Mouse (Mus musculus) CH12.LX (cell line): ENCODE measurements around the gene Gpx3. TPM values are rescaled to one million over a fixed set of nuclear protein-coding genes. Genes with fewer than 3 reads are reported as not detected.

Experiments
- DNase-seq: peaks from one replicate; pipeline ENCODE4 v3.0.0-alpha.2; 2013; ENCODE audit errors: extremely low read depth
- H3K27ac ChIP-seq: 2 replicates; pipeline ENCODE4 v1.5.1; 2012; ENCODE audit warnings: low read depth, mild to moderate bottlenecking, control low read depth, moderate library complexity; ENCODE audit not compliant: insufficient read depth
- H3K27me3 ChIP-seq: replicated peaks from 2 replicates; pipeline ENCODE3; 2012; ENCODE audit warnings: inconsistent platforms
- H3K36me3 ChIP-seq, 2 experiments: replicated peaks in 1 of 2; 2 replicates each; pipeline versions ENCODE3 to v1.6.1; 2012; ENCODE audit warnings: inconsistent platforms in 1 of 2, low read length in 1 of 2, mild to moderate bottlenecking in 1 of 2, mixed read lengths in 1 of 2, moderate library complexity in 1 of 2; ENCODE audit not compliant: control insufficient read depth in 1 of 2, insufficient read depth in 1 of 2
- H3K4me1 ChIP-seq, 2 experiments: 2 replicates each; pipeline ENCODE4 v1.6.1; 2012; ENCODE audit warnings: inconsistent platforms in 1 of 2, moderate library complexity in 1 of 2; ENCODE audit not compliant: insufficient read depth in 2 of 2, control insufficient read depth in 1 of 2
- H3K4me2 ChIP-seq: 2 replicates; pipeline ENCODE4 v1.6.1; 2012; ENCODE audit warnings: low read depth, mild to moderate bottlenecking, control low read depth; ENCODE audit not compliant: poor library complexity, insufficient read depth, severe bottlenecking
- H3K4me3 ChIP-seq, 3 experiments: fragments of 150-350 bp in 1 of 3; sonication (generic) in 1 of 3; replicated peaks in 1 of 3; 2 replicates each; pipeline versions ENCODE3 to v1.5.1; 2011 to 2012; ENCODE audit warnings: low read depth in 2 of 3, low read length in 2 of 3, mild to moderate bottlenecking in 2 of 3, moderate library complexity in 2 of 3, control low read depth in 1 of 3, improper control_type of control experiment in 1 of 3, inconsistent platforms in 1 of 3, mixed read lengths in 1 of 3; ENCODE audit not compliant: poor library complexity in 1 of 3
- H3K79me2 ChIP-seq: replicated peaks from 2 replicates; pipeline ENCODE4 v1.6.1; 2012; ENCODE audit warnings: mild to moderate bottlenecking, moderate library complexity; ENCODE audit not compliant: control insufficient read depth, poor library complexity, insufficient read depth, severe bottlenecking; ENCODE audit errors: extremely low read depth
- H3K9ac ChIP-seq: 2 replicates; pipeline ENCODE4 v1.6.1; 2012; ENCODE audit warnings: low read depth, mild to moderate bottlenecking, control low read depth, moderate library complexity; ENCODE audit not compliant: insufficient read depth
- H3K9me3 ChIP-seq: replicated peaks from 2 replicates; pipeline ENCODE3; 2012; ENCODE audit warnings: low read length, inconsistent platforms, mixed read lengths
- BHLHE40 ChIP-seq: IDR thresholded peaks from 2 replicates; pipeline ENCODE4 v1.6.1; 2011; ENCODE audit warnings: mild to moderate bottlenecking, low read depth, low read length, improper control_type of control experiment
- CHD2 ChIP-seq: IDR thresholded peaks from 2 replicates; pipeline ENCODE4 v1.6.1; 2011; ENCODE audit warnings: low read length, improper control_type of control experiment
- E2F4 ChIP-seq: IDR thresholded peaks from 2 replicates; pipeline ENCODE4 v1.6.1; 2011; ENCODE audit warnings: low read depth, low read length, improper control_type of control experiment; ENCODE audit not compliant: insufficient replicate concordance
- ELF1 ChIP-seq: IDR thresholded peaks from 2 replicates; pipeline ENCODE4 v1.6.1; 2014; ENCODE audit warnings: low read depth, mild to moderate bottlenecking, inconsistent platforms, low read length, improper control_type of control experiment
- EP300 ChIP-seq: IDR thresholded peaks from 2 replicates; pipeline ENCODE4 v1.6.1; 2011; ENCODE audit warnings: low read length, improper control_type of control experiment
- IRF4 ChIP-seq: IDR thresholded peaks from 2 replicates; pipeline ENCODE4 v1.6.1; 2014; ENCODE audit warnings: low read depth, mild to moderate bottlenecking, inconsistent platforms, low read length, improper control_type of control experiment
- JUN ChIP-seq: IDR thresholded peaks from 2 replicates; pipeline ENCODE4 v1.6.1; 2011; ENCODE audit warnings: low read depth, mild to moderate bottlenecking, low read length, improper control_type of control experiment, moderate library complexity; ENCODE audit not compliant: insufficient read depth
- KAT2A ChIP-seq: IDR thresholded peaks from 2 replicates; pipeline ENCODE4 v1.6.1; 2012; ENCODE audit warnings: low read length, improper control_type of control experiment, inconsistent platforms; ENCODE audit not compliant: insufficient replicate concordance
- MXI1 ChIP-seq: IDR thresholded peaks from 2 replicates; pipeline ENCODE4 v1.6.1; 2011; ENCODE audit warnings: mild to moderate bottlenecking, low read depth, low read length, improper control_type of control experiment
- NELFE ChIP-seq: IDR thresholded peaks from 2 replicates; pipeline ENCODE4 v1.6.1; 2011; ENCODE audit warnings: low read depth, low read length, improper control_type of control experiment
- PAX5 ChIP-seq: IDR thresholded peaks from 2 replicates; pipeline ENCODE4 v1.6.1; 2012; ENCODE audit warnings: low read length, inconsistent platforms, mixed read lengths
- SIN3A ChIP-seq: IDR thresholded peaks from 2 replicates; pipeline ENCODE4 v1.6.1; 2012; ENCODE audit warnings: low read length, improper control_type of control experiment, inconsistent platforms
- SMC3 ChIP-seq: IDR thresholded peaks from 2 replicates; pipeline ENCODE4 v1.6.1; 2011; ENCODE audit warnings: low read depth, low read length, improper control_type of control experiment
- TBP ChIP-seq: conservative IDR thresholded peaks from 2 replicates; pipeline ENCODE4 v1.6.1; 2011; ENCODE audit warnings: low read depth, low read length, improper control_type of control experiment
- ZC3H11A ChIP-seq: IDR thresholded peaks from 2 replicates; pipeline ENCODE4 v1.6.1; 2012; ENCODE audit warnings: low read depth, mild to moderate bottlenecking, inconsistent platforms, low read length, improper control_type of control experiment
- dilution Hi-C: fragments of 300-500 bp; cut with MboI; formaldehyde crosslinking; loops from 2 replicates; pipeline ENCODE4 v1.14.3; 2020; ENCODE audit warnings: low sequenced_read_pairs; ENCODE audit not compliant: extremely low pct_unique_long_range_greater_than_20kb, extremely low pct_ligation_motif_present
- in situ Hi-C: fragments of 300-500 bp; cut with MboI; formaldehyde crosslinking; loops from 3 replicates; pipeline ENCODE4 v1.14.3; 2019; ENCODE audit warnings: low sequenced_read_pairs, low pct_ligation_motif_present, low pct_unique_long_range_greater_than_20kb, mixed read lengths
- polyA plus RNA-seq: library from polyadenylated mRNA; unstranded; fragments of >175 nt; gene quantifications from 2 replicates; pipeline ENCODE4 v1.2.1, GENCODE M21; 2012; ENCODE audit warnings: low read depth; ENCODE audit not compliant: insufficient read length
- total RNA-seq, 2 experiments: library from RNA; depleted of rRNA; stranded (reverse); fragments of 300-350 nt in 1 of 2; fragments of >200 nt in 1 of 2; gene quantifications; 2 replicates each; pipeline ENCODE4 v1.2.3; 2012 to 2014

Gene Gpx3
- total and polyA plus RNA-seq, 3 experiments: 0.63 TPM; not detected in 2

DNA sequence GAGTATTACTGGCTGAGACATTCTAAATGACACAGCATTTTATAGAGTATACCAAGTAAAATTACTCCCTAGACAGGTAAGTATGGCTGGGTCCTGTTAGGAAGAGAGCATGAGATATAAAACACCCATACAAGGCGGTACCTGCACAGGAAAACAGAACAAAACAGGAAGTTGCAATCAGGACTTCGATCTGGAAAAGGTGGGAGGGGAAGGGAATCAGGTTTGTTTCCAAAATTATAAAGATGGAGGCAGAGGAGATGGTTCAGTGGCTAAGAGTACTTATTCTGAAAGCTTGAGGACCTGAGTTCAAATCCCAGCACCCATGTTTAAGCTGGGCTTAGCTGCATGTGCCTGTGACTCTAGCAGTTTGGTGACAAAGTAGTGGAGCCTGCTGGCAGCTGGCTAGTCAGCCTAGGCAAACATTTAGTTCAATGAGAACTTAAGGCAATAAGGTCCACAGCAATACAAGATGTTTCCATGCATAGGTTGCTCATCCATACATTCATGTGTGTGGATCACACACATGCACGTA is 34.3 kb upstream of the Gpx3 start:
- TF ChIP-seq KAT2A (no peak), JUN (no peak), MXI1 (no peak), IRF4 (no peak), ELF1 (no peak), EP300 (no peak), PAX5 (no peak), NELFE (no peak), SIN3A (no peak), TBP (no peak), ZC3H11A (no peak)
- Histone ChIP-seq H3K4me1 (peaks cover 7 to 36% of the 10 kb centered on the region in 2 experiments), H3K27ac (no peak overlapping the region), H3K9ac (peak overlapping the region; percentile 99), H3K36me3 (peaks cover 34 to 49% of the 10 kb centered on the region in 2 experiments), H3K9me3 (no peaks in the 10 kb centered on the region), H3K4me2 (peak overlapping the region; percentile 42), H3K27me3 (no peaks in the 10 kb centered on the region), H3K79me2 (peaks cover 33% of the 10 kb centered on the region), H3K4me3 (peak overlapping the region in 2 of 3 experiments; percentile 70 to 91)
- peak; percentile 38 for DNase-seq
- dilution Hi-C loops (no loop called here), in situ Hi-C loops (loop anchor here (10.0 kb wide), 2 partner anchors 343 to 553 kb away; partner anchors contain the start of gene Rapgef6)

- Histone ChIP-seq H3K4me2 (peak overlapping the region; percentile 42), H3K4me3 (peak overlapping the region in 1 of 3 experiments; percentile 91), H3K27me3 (no peaks in the 10 kb centered on the region), H3K79me2 (peaks cover 33% of the 10 kb centered on the region)
- dilution Hi-C loops: no loop called here
- no peak for DNase-seq
- no peak for TF ChIP-seq SMC3
- TF ChIP-seq E2F4: no peak
- 0 out of 2 replicates have a peak, but pooled peaks have one; percentile 16 for TF ChIP-seq CHD2
- no peak for TF ChIP-seq TBP
- no peak for TF ChIP-seq BHLHE40
- 0 out of 2 replicates have a peak, but pooled peaks have one; percentile 15 for TF ChIP-seq NELFE
- TF ChIP-seq, all 38 proteins: peak for 2
- H3K27ac ChIP-seq: no peak overlapping the region
- H3K4me1 ChIP-seq: peaks cover 7 to 32% of the 10 kb centered on the region in 2 experiments
- H3K36me3 ChIP-seq: peaks cover 37 to 54% of the 10 kb centered on the region in 2 experiments
- H3K9me3 ChIP-seq: peaks cover under 1% of the 10 kb centered on the region
- H3K9ac ChIP-seq: peak overlapping the region; percentile 56
- in situ Hi-C loops: loop anchor here (10.0 kb wide), 2 partner anchors 344 to 554 kb away; partner anchors contain the start of gene Rapgef6
These were observed 33.8 kb upstream of the Gpx3 start for GRCm38 (mm10) chr11:54868445-54868844.
